Mouse (Mus musculus): ENCODE measurements around the gene Zfp948. TPM values are rescaled to one million over a fixed set of nuclear protein-coding genes. Genes with fewer than 3 reads are reported as not detected.

The Zfp948 gene
- polyA plus RNA-seq, 1 experiment from 2014 or later, result 21.9 TPM

DNA sequence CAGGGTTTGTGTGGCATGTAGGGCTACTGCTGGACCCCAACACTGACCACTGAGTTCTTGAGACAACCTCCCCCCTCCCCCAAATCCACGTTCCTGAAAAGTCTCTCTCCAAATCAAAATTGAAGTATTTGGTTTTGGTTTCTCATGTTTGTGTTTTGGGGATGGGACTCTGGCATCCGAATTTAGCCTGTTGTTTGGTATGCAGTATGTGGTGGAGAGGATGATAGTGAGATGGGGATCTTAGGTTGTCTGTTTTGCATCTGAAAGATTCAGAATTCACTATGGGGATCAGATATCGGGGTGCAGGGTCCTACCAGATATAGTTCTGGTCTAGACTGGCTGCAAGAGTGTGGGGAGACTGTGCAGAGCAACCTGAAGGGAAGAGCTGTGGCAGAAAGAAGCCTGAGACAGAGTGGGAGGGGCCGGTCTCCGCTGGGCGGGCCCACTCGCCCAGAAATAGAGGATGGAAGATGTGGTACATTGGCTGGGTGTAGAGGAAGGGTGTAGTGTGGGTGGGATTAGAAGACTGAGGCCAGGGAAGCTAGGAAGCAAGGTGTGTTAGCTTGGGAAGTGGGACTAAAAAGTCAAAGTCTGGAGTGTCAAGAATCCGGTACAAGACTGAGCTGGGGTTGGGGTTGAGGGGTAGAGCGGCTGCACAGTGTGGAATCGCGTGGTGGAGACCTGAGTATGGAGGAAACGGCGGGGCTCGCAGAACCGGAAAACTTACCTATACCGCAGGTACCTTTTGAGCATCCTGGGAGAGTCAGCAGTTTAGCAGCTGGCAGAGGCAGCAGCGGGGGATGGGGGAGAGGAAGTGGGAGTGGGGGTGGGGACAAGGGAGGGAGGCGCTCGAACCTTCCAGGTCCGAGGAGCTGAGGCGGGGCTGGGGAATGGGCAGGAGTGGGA lies 31.5 kb upstream of the Zfp948 start, which contains the start of gene Zfp52:
Gene Zfp52, plus strand, starts transcription at position 444 of the 906 bp plus-strand sequence.
- peak within 1 kb of the TSS; percentile 72 for H3K4me2 ChIP-seq (replicated peaks)
- H3K4me1 ChIP-seq (replicated peaks; ENCODE audit: control insufficient read depth, insufficient read depth, low read length), result peaks cover 20% of the 10 kb centered on the region
- no peak within 1 kb of the TSS for H3K27ac ChIP-seq
- WGBS, result 6% methylated on average over 21 of the region's 21 CpGs
- ATAC-seq (ENCODE audit: low FRiP score) (peak; percentile 44), DNase-seq (ENCODE audit: low spot score) (peak; percentile 28)
- peak within 1 kb of the TSS; percentile 61 for H3K9ac ChIP-seq
- H3K27me3 ChIP-seq (ENCODE audit: control insufficient read depth, insufficient read depth, low read length), result no peaks in the 10 kb centered on the region
- H3K4me3 ChIP-seq (replicated peaks; ENCODE audit: low read length), result peak within 1 kb of the TSS; percentile 39
- no peaks in the 10 kb centered on the region for H3K36me3 ChIP-seq (replicated peaks; ENCODE audit: control insufficient read depth, insufficient read depth)
- H3K9me3 ChIP-seq (ENCODE audit: control insufficient read depth, low read length), result no peaks in the 10 kb centered on the region

- no peak for ATAC-seq (ENCODE audit: low FRiP score)
- 45% methylated on average over 7 of the region's 7 CpGs for WGBS
Observed at GRCm38 (mm10) chr17:21536096-21536495, 30.7 kb upstream of the Zfp948 start.

GRCm38 (mm10) chr17:21536676-21537075 lies 30.1 kb upstream of the Zfp948 start:
- Histone ChIP-seq H3K4me2 (replicated peaks) (no peak overlapping the region), H3K9me3 (ENCODE audit: control insufficient read depth, low read length) (no peaks in the 10 kb centered on the region), H3K4me3 (replicated peaks; ENCODE audit: low read length) (no peak overlapping the region), H3K27me3 (ENCODE audit: control insufficient read depth, insufficient read depth, low read length) (no peaks in the 10 kb centered on the region), H3K27ac (no peak overlapping the region), H3K9ac (no peak overlapping the region), H3K36me3 (replicated peaks; ENCODE audit: control insufficient read depth, insufficient read depth) (no peaks in the 10 kb centered on the region), H3K4me1 (replicated peaks; ENCODE audit: control insufficient read depth, insufficient read depth, low read length) (peaks cover 15% of the 10 kb centered on the region)
- DNase-seq (ENCODE audit: low spot score), result no peak
- WGBS, result 74% methylated on average over 2 of the region's 2 CpGs
- no peak for ATAC-seq (ENCODE audit: low FRiP score)

More at GRCm38 (mm10) chr17:21536096-21536495, 30.7 kb upstream of the Zfp948 start:
- no peak for DNase-seq (ENCODE audit: low spot score)
- Histone ChIP-seq H3K9ac (peak overlapping the region; percentile 61), H3K36me3 (replicated peaks; ENCODE audit: control insufficient read depth, insufficient read depth) (no peaks in the 10 kb centered on the region), H3K4me3 (replicated peaks; ENCODE audit: low read length) (peak overlapping the region; percentile 39), H3K4me1 (replicated peaks; ENCODE audit: control insufficient read depth, insufficient read depth, low read length) (peaks cover 20% of the 10 kb centered on the region), H3K27me3 (ENCODE audit: control insufficient read depth, insufficient read depth, low read length) (no peaks in the 10 kb centered on the region), H3K27ac (no peak overlapping the region), H3K4me2 (replicated peaks) (peak overlapping the region; percentile 72), H3K9me3 (ENCODE audit: control insufficient read depth, low read length) (no peaks in the 10 kb centered on the region)

DNA sequence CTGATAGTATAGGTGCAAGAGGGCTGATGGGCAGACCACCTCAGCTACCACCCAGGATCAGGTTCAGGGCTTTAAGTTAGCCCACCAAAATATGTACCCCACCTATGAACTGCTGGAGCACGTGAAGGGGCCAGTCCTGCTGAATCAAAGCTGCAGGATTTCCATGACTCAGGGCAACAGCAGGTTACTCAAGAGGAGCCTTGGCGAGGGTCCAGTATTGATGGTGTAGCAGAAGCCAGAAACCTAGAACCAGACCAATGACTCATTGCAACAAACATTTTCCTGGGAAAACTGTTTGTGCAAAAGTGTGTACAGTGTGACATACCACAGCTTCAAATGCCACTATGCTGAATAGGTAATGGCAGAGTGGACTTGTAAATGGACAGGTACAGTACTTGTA lies 9.0 kb upstream of the Zfp948 start:
- Histone ChIP-seq H3K4me3 (replicated peaks; ENCODE audit: low read length) (no peak overlapping the region), H3K27ac (no peak overlapping the region), H3K27me3 (ENCODE audit: control insufficient read depth, insufficient read depth, low read length) (no peaks in the 10 kb centered on the region), H3K9ac (no peak overlapping the region), H3K4me2 (replicated peaks) (no peak overlapping the region), H3K9me3 (ENCODE audit: control insufficient read depth, low read length) (no peaks in the 10 kb centered on the region), H3K4me1 (replicated peaks; ENCODE audit: control insufficient read depth, insufficient read depth, low read length) (no peaks in the 10 kb centered on the region), H3K36me3 (replicated peaks; ENCODE audit: control insufficient read depth, insufficient read depth) (no peaks in the 10 kb centered on the region)
- 88% methylated on average over 2 of the region's 2 CpGs for WGBS
- ATAC-seq (ENCODE audit: low FRiP score), result no peak
- no peak for DNase-seq (ENCODE audit: low spot score)

DNA sequence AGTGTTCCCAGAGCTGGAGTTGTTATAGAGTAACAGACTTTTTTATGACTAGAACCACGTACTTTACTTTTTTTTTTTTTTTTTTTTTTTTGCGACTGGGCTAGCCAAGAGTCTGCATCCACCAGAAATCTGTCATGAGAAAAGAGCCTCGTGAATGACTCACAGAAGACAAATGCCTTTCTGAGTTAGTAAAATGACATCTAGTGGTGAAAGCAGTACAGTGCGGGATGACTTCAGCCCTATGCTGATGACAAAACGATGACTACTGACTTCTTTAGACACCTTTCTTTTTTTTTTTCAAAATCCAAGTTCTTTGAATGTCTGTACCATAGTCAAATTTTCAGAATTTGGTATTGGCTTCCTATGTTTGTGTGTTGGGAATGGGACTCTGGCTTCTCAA lies 588 bp upstream of the Zfp948 start:
- 8% methylated on average over 5 of the region's 5 CpGs for WGBS
- Histone ChIP-seq H3K36me3 (replicated peaks; ENCODE audit: control insufficient read depth, insufficient read depth) (peaks cover 5% of the 10 kb centered on the region), H3K4me1 (replicated peaks; ENCODE audit: control insufficient read depth, insufficient read depth, low read length) (peaks cover 15% of the 10 kb centered on the region), H3K27ac (peak overlapping the region; percentile 92), H3K4me3 (replicated peaks; ENCODE audit: low read length) (peak overlapping the region; percentile 82), H3K9me3 (ENCODE audit: control insufficient read depth, low read length) (no peaks in the 10 kb centered on the region), H3K27me3 (ENCODE audit: control insufficient read depth, insufficient read depth, low read length) (no peaks in the 10 kb centered on the region), H3K9ac (peak overlapping the region; percentile 81), H3K4me2 (replicated peaks) (peak overlapping the region; percentile 62)
- ATAC-seq (ENCODE audit: low FRiP score) (peak; percentile 77), DNase-seq (ENCODE audit: low spot score) (peak; percentile 81)

- peaks cover 5% of the 10 kb centered on the region for H3K36me3 ChIP-seq (replicated peaks; ENCODE audit: control insufficient read depth, insufficient read depth)
- no peak for DNase-seq (ENCODE audit: low spot score)
- peak overlapping the region; percentile 82 for H3K4me3 ChIP-seq (replicated peaks; ENCODE audit: low read length)
- peak overlapping the region; percentile 81 for H3K9ac ChIP-seq
- H3K27ac ChIP-seq, result no peak overlapping the region
- 46% methylated on average over 1 of the region's 1 CpGs for WGBS
- no peaks in the 10 kb centered on the region for H3K27me3 ChIP-seq (ENCODE audit: control insufficient read depth, insufficient read depth, low read length)
- no peaks in the 10 kb centered on the region for H3K9me3 ChIP-seq (ENCODE audit: control insufficient read depth, low read length)
- H3K4me2 ChIP-seq (replicated peaks), result peak overlapping the region; percentile 62
- H3K4me1 ChIP-seq (replicated peaks; ENCODE audit: control insufficient read depth, insufficient read depth, low read length), result peaks cover 15% of the 10 kb centered on the region
- no peak for ATAC-seq (ENCODE audit: low FRiP score)
Observed at GRCm38 (mm10) chr17:21567696-21568095, 888 bp downstream of the Zfp948 start.

- no peak overlapping the region for H3K4me3 ChIP-seq (replicated peaks; ENCODE audit: low read length)
- DNase-seq (ENCODE audit: low spot score) (no peak), ATAC-seq (ENCODE audit: low FRiP score) (no peak)
- H3K27me3 ChIP-seq (ENCODE audit: control insufficient read depth, insufficient read depth, low read length), result no peaks in the 10 kb centered on the region
- peaks cover 69% of the 10 kb centered on the region for H3K36me3 ChIP-seq (replicated peaks; ENCODE audit: control insufficient read depth, insufficient read depth)
- H3K4me1 ChIP-seq (replicated peaks; ENCODE audit: control insufficient read depth, insufficient read depth, low read length), result no peaks in the 10 kb centered on the region
- no peak overlapping the region for H3K9ac ChIP-seq
- H3K27ac ChIP-seq, result no peak overlapping the region
- no peaks in the 10 kb centered on the region for H3K9me3 ChIP-seq (ENCODE audit: control insufficient read depth, low read length)
- no peak overlapping the region for H3K4me2 ChIP-seq (replicated peaks)
- 89% methylated on average over 1 of the region's 1 CpGs for WGBS
Observed at GRCm38 (mm10) chr17:21579080-21579479, 12.3 kb downstream of the Zfp948 start.

DNA sequence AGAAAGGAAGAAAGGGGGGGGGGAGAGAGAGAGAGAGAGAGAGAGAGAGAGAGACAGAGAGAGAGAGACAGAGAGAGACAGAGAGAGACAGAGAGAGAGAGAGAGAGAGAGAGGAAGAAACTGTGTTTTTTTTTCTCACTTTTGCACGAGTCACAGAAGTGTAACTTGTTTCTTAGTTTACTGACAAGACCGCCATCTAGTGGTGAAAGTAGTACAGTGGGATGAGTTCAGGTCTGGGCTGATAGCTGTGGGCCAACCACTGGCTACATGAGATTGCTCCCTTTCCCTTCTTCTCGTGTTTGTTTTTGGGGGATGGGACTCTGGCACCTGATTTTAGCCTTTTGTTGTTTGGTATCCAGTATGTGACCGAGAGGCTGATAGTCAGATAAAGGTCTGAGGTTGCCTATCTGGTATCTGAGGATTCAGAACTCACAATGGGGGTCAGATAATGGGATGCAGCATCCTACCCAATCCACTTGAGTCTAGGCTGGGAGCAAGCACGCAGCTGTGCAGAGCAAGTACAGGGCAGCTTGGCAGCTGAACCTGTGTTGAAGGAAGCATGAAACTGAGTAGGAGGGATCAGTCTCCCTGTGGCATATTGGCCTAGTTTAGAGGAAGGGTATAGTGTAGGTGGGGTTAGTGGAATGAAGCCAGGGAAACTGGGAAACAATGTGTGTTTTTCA lies 12.8 kb downstream of the Zfp948 start:
- H3K27ac ChIP-seq, result no peak overlapping the region
- no peak; the same call in 1 of the 2 replicates for ATAC-seq (ENCODE audit: low FRiP score)
- no peaks in the 10 kb centered on the region for H3K4me1 ChIP-seq (replicated peaks; ENCODE audit: control insufficient read depth, insufficient read depth, low read length)
- H3K9me3 ChIP-seq (ENCODE audit: control insufficient read depth, low read length), result no peaks in the 10 kb centered on the region
- no peaks in the 10 kb centered on the region for H3K27me3 ChIP-seq (ENCODE audit: control insufficient read depth, insufficient read depth, low read length)
- no peak overlapping the region for H3K4me3 ChIP-seq (replicated peaks; ENCODE audit: low read length)
- no peak overlapping the region for H3K9ac ChIP-seq
- H3K36me3 ChIP-seq (replicated peaks; ENCODE audit: control insufficient read depth, insufficient read depth), result peaks cover 67% of the 10 kb centered on the region
- WGBS, result 29% methylated on average over 5 of the region's 5 CpGs
- H3K4me2 ChIP-seq (replicated peaks), result no peak overlapping the region
- DNase-seq (ENCODE audit: low spot score), result peak; percentile 73

DNA sequence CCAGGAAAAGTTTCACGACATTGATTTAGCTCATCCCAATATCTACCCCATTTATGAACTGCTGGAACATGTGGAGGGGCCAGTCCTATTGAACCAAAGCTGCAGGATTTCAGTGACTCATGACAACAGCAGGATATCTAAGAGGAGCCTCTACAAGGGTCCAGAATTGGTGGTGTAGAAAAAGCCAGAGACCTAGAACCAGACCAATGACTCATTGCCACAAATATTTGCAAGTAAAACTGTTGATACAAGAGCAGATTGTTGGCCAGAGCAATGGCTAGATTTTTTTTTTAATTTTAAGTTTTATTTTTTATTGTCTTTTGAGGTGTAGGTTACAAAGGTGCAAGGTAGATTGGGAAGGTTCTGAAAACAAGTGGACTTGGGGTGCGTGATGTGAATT lies 18.7 kb downstream of the Zfp948 start:
- H3K4me3 ChIP-seq (replicated peaks; ENCODE audit: low read length), result no peak overlapping the region
- WGBS, result 100% methylated on average over 2 of the region's 2 CpGs

More for the DNA sequence above, 18.7 kb downstream of the Zfp948 start:
- ATAC-seq (ENCODE audit: low FRiP score), result no peak
- H3K4me2 ChIP-seq (replicated peaks), result no peak overlapping the region
- peaks cover 10% of the 10 kb centered on the region; the same call in 1 of the 2 replicates for H3K9me3 ChIP-seq (ENCODE audit: control insufficient read depth, low read length)
- H3K27ac ChIP-seq, result no peak overlapping the region
- no peaks in the 10 kb centered on the region for H3K4me1 ChIP-seq (replicated peaks; ENCODE audit: control insufficient read depth, insufficient read depth, low read length)
- H3K9ac ChIP-seq, result no peak overlapping the region
- no peaks in the 10 kb centered on the region for H3K27me3 ChIP-seq (ENCODE audit: control insufficient read depth, insufficient read depth, low read length)
- no peak for DNase-seq (ENCODE audit: low spot score)
- peaks cover 71% of the 10 kb centered on the region for H3K36me3 ChIP-seq (replicated peaks; ENCODE audit: control insufficient read depth, insufficient read depth)

All from hindbrain, embryonic 14.5 days (tissue).